Mouse (Mus musculus): Measurements from ENCODE around the gene Gng7. TPM values are rescaled to one million over a fixed set of nuclear protein-coding genes. Genes with fewer than 3 reads are reported as not detected.

Gene Gng7
- total and polyA plus RNA-seq, 3 experiments, result 0.24 to 0.47 TPM; not detected in 1

DNA sequence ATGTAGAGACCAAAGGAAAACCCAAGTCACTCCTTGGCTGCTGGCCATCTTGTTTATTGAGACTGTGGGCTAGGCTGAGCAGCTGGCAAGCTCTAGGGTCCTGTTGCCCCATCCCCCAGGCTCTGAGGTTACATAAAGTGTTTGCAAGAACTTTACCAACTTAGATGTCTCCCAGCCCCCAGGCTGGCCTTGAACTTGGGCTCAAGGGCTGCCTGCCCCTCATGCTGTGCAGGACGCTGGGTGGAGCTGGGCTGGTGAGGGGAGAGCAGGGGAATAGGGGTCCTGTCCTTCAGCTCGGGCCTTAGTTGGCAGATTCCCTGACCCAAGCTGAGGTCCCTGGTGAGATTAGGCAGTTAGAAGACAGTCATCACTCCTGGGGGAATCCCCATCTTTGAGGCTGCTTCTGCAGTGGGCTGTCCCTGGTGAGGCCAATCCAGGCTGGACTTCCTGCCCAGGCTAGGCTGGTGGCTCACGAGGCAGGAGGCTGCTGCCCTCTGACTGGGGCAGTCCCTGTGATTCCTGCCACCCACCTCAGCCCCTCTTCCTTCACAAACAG, 47.6 kb downstream of the Gng7 start (continued):
- no peak for TF ChIP-seq PAX5 (IDR thresholded peaks at IDR 0.05; ENCODE audit: low read length)
- TF ChIP-seq USF1 (IDR thresholded peaks at IDR 0.05; ENCODE audit: low read depth, low read length), result no peak
- no peak for TF ChIP-seq USF2 (conservative IDR thresholded peaks at IDR 0.05; ENCODE audit: low read depth, low read length)

DNA sequence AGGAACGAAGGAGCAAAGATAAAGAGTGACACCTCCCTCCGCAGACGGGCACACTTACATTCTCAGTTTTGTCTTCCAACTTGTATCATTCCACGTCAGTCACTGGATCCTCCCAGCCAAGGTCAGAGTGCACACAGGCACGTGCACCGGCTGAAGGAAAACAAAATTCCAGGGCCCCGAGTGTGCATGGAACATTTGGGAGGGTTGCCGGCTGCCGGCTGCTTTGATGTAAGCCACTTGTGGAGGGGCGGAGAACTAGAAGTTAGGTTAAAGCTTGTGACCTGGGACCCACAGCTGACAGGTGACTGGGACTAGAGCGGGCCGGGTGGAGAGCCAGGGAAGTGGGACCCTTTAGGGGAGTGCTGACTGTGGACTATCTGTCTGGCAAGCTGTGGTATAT, 48.4 kb downstream of the Gng7 start:
- DNase-seq (ENCODE audit: extremely low read depth), result no peak
- Histone ChIP-seq H3K27ac (ENCODE audit: insufficient read depth, low read depth) (peak overlapping the region; percentile 97), H3K4me1 (ENCODE audit: control insufficient read depth in 1 of 2, insufficient read depth in 2 of 2) (peaks cover 54 to 85% of the 10 kb centered on the region in 2 experiments), H3K9me3 (replicated peaks; ENCODE audit: low read length) (peaks cover 5% of the 10 kb centered on the region), H3K9ac (ENCODE audit: insufficient read depth, low read depth) (no peak overlapping the region), H3K4me2 (ENCODE audit: insufficient read depth, low read depth, poor library complexity, severe bottlenecking) (no peak overlapping the region), H3K79me2 (replicated peaks; ENCODE audit: control insufficient read depth, extremely low read depth, insufficient read depth, poor library complexity, severe bottlenecking) (no peaks in the 10 kb centered on the region), H3K36me3 (replicated peaks in 1 of 2; ENCODE audit: control insufficient read depth in 1 of 2, insufficient read depth in 1 of 2, low read length in 1 of 2) (no peaks in the 10 kb centered on the region), H3K4me3 (replicated peaks in 1 of 3; ENCODE audit: low read depth in 2 of 3, low read length in 2 of 3, poor library complexity in 1 of 3) (peak overlapping the region in 1 of 3 experiments; percentile 54), H3K27me3 (replicated peaks) (no peaks in the 10 kb centered on the region)
- in situ Hi-C loops (cut with MboI; ENCODE audit: low pct_ligation_motif_present, low pct_unique_long_range_greater_than_20kb, low sequenced_read_pairs) (loop anchor here (5.0 kb wide), 1 partner anchor 34 kb away; the partner anchor contains the start of gene Gadd45b), dilution Hi-C loops (cut with MboI; ENCODE audit: extremely low pct_ligation_motif_present, extremely low pct_unique_long_range_greater_than_20kb, low sequenced_read_pairs) (no loop called here)
- TF ChIP-seq MXI1 (IDR thresholded peaks at IDR 0.05; ENCODE audit: low read depth, low read length) (no peak), TBP (conservative IDR thresholded peaks at IDR 0.05; ENCODE audit: low read depth, low read length) (no peak), SIN3A (IDR thresholded peaks at IDR 0.05; ENCODE audit: low read length) (no peak), E2F4 (IDR thresholded peaks at IDR 0.05; ENCODE audit: insufficient replicate concordance, low read depth, low read length) (no peak), ZC3H11A (IDR thresholded peaks at IDR 0.05; ENCODE audit: low read depth, low read length) (no peak), ZMIZ1 (IDR thresholded peaks at IDR 0.05; ENCODE audit: low read depth, low read length) (no peak), POLR2A (IDR thresholded peaks at IDR 0.05; ENCODE audit: low read depth, low read length) (no peak), USF1 (IDR thresholded peaks at IDR 0.05; ENCODE audit: low read depth, low read length) (no peak), PAX5 (IDR thresholded peaks at IDR 0.05; ENCODE audit: low read length) (no peak), ZNF384 (IDR thresholded peaks at IDR 0.05; ENCODE audit: low read depth, low read length) (no peak), KAT2A (IDR thresholded peaks at IDR 0.05; ENCODE audit: insufficient replicate concordance, low read length) (no peak), MEF2A (IDR thresholded peaks at IDR 0.05; ENCODE audit: borderline replicate concordance, low read depth, low read length) (no peak), USF2 (conservative IDR thresholded peaks at IDR 0.05; ENCODE audit: low read depth, low read length) (no peak), SMC3 (IDR thresholded peaks at IDR 0.05; ENCODE audit: low read depth, low read length) (no peak), RAD21 (IDR thresholded peaks at IDR 0.05; ENCODE audit: low read depth, low read length) (no peak), MAZ (IDR thresholded peaks at IDR 0.05; ENCODE audit: low read depth, low read length) (no peak), EP300 (IDR thresholded peaks at IDR 0.05; ENCODE audit: low read length) (no peak), MYC (IDR thresholded peaks at IDR 0.05; ENCODE audit: low read depth, low read length) (no peak)

All from CH12.LX (cell line).